ENCODE assay signal across 10 mouse cellular contexts in the genomic region with DNA sequence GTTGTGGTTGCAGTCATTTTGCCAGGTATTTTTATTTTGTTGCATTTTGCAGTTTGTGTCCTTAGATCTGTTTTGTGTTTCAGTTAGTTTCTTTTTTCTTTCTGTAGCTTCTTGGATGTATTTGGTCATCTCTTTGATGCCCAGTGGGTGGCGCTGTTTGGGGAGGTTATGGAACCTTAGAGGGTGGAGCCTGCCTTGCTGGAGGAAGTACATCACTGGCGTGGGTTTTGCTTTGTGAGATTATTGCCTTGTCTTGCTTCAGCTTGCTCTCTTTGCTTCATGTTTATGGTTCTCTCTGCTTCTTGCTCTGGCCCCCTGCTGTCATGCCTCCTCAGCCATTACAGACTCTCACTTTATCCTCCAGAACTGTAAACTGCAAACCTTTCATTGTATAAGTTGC. TPM values are rescaled to one million over a fixed set of nuclear protein-coding genes. Genes with fewer than 3 reads are reported as not detected.
DNase-seq lines count a peak whose midpoint lies in the region; ATAC-seq lines count a peak whose summit lies in the region.
"Had no signal": no experiment of that assay in that cellular context is flagged by ENCODE, and none has a peak within 500 bp of the region (broad histone marks: within the 10 kb centered on the region; RNA-seq: fewer than 3 reads in every experiment).

No protein-coding gene starts in this region.

- DNase-seq in frontal cortex, postnatal 36 days (ENCODE audit: low spot score in 2 of 2) = no peak
- peak; percentile 81 for DNase-seq in 3T3-L1 (ENCODE audit: low read depth, low spot score)
- peak; percentile 54 for DNase-seq in gastrocnemius, postnatal 14 days
- DNase-seq in lung, postnatal 10 days = peak; percentile 76
- DNase-seq in splenic B cell, adult 2 months (ENCODE audit: low read depth, low spot score) = peak; percentile 89

- H3K9ac ChIP-seq in forebrain, embryonic 12.5 days = no peak overlapping the region
- H3K9ac ChIP-seq: heart, embryonic 13.5 days had no signal

- WGBS in forebrain, embryonic 12.5 days = 30% methylated on average over 2 of the region's 2 CpGs

- 0 out of 2 replicates have a peak, but pooled peaks have one; percentile 42 for ATAC-seq in frontal cortex, adult (ENCODE audit: low TSS enrichment)
- ATAC-seq in activated CD4-positive, CD25-positive, alpha-beta regulatory T cell, adult 4 months = peak; percentile 72
- no peak for ATAC-seq in forebrain, embryonic 12.5 days (ENCODE audit: low FRiP score)

- H3K9me3 ChIP-seq in forebrain, embryonic 12.5 days = no peaks in the 10 kb centered on the region
- H3K9me3 ChIP-seq: heart, embryonic 13.5 days had no signal

- no peak overlapping the region for H3K4me3 ChIP-seq in forebrain, embryonic 12.5 days (replicated peaks)
- H3K4me3 ChIP-seq: heart, embryonic 13.5 days had no signal

- H3K4me2 ChIP-seq in forebrain, embryonic 12.5 days = no peak overlapping the region
- H3K4me2 ChIP-seq: heart, embryonic 13.5 days had no signal

- intact Hi-C loops in gastrocnemius, postnatal 14 days (cut with DNase I; ENCODE audit: low total_unique reads) = loop anchor here (2.0 to 10.0 kb wide), 2 partner anchors 67 to 131 kb away; no protein-coding TSS in a partner anchor

- no peak overlapping the region for H3K27ac ChIP-seq in forebrain, embryonic 12.5 days
- H3K27ac ChIP-seq: heart, embryonic 13.5 days had no signal

- H3K27me3 ChIP-seq in splenic B cell, adult 2 months (ENCODE audit: control insufficient read depth, insufficient read depth, low read length, poor library complexity, severe bottlenecking) = no peaks in the 10 kb centered on the region
- no peaks in the 10 kb centered on the region for H3K27me3 ChIP-seq in forebrain, embryonic 12.5 days
- H3K27me3 ChIP-seq: heart, embryonic 13.5 days had no signal

- H3K4me1 ChIP-seq in forebrain, embryonic 12.5 days = peaks cover 3% of the 10 kb centered on the region; the same call in 1 of the 2 replicates
- H3K4me1 ChIP-seq: heart, embryonic 13.5 days had no signal

- H3K36me3 ChIP-seq in splenic B cell, adult 2 months (ENCODE audit: control insufficient read depth, insufficient read depth, low read length, poor library complexity, severe bottlenecking) = no peaks in the 10 kb centered on the region
- no peaks in the 10 kb centered on the region for H3K36me3 ChIP-seq in forebrain, embryonic 12.5 days (replicated peaks)
- H3K36me3 ChIP-seq: heart, embryonic 13.5 days had no signal

RNA-seq across cellular contexts. Expression of gene Erich6, which starts 20.3 kb away (rescaled TPM):
- polyA plus RNA-seq in activated CD4-positive, CD25-positive, alpha-beta regulatory T cell, adult 4 months (2017; shearing (Covaris generic)) = not detected
- under 1 TPM; 0.13 to 0.14 TPM for total RNA-seq in gastrocnemius, postnatal 14 days (2021)
- 0.11 TPM in 1 of 2 replicates, not detected in the other for polyA plus RNA-seq in forebrain, embryonic 12.5 days (2016; fragmentation: Nextera tagmentation; extraction: Ambion mirVana)
- polyA plus RNA-seq: neural tube, embryonic 11.5 days had no signal

RNA-seq across cellular contexts. Expression of gene Siah2, which starts 34.8 kb away (rescaled TPM):
- 1 to 10 TPM in 1 of 2 experiments, under 1 TPM in 1; 0.99 to 1.6 TPM for polyA plus RNA-seq in activated CD4-positive, CD25-positive, alpha-beta regulatory T cell, adult 4 months (2017; shearing (Covaris generic))
- total RNA-seq in gastrocnemius, postnatal 14 days (2021) = 10 to 100 TPM in 1 of 2 experiments, 1 to 10 TPM in 1; 7.0 to 10.1 TPM
- 5.6 and 5.8 TPM in 2 replicates for polyA plus RNA-seq in forebrain, embryonic 12.5 days (2016; fragmentation: Nextera tagmentation; extraction: Ambion mirVana)

Comparison
In these comparisons a context has a peak if more than half of its experiments do, and no peak if none do; other contexts are left out.
1. DNase-seq: peak in 3T3-L1 (single experiment), gastrocnemius, postnatal 14 days (single experiment), lung, postnatal 10 days (single experiment) and splenic B cell, adult 2 months (single experiment); none in frontal cortex, postnatal 36 days (0 of 2).